Mouse (Mus musculus): Measurements from ENCODE around the gene Gm15217.

The Gm15217 gene

GRCm38 (mm10) chr14:46398091-46398695, 19.0 kb downstream of the Gm15217 start:
- DNase-seq, result peak in 1 of 2 experiments; percentile 37

DNA sequence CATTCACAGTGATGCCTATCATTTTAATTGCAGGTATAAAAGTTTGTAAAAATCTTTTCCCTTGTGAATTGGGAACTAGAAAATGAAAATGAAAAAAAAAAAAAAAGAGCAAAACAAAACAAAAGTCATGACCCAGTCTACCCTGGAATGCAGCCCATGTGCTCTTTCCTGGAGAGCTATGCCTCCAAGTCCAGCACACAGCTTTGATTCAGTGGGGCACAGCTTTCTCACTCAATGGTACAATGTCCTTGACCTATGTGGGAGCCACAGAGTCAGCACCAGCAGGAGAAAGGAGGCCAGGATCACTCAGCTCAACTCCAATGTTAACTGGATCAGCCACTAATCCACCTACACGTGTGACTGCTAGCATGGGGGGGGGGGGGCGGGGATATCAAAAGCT, 20.7 kb downstream of the Gm15217 start:
- DNase-seq, result no peak

GRCm38 (mm10) chr14:46408319-46408718, 29.1 kb downstream of the Gm15217 start:
- no peak for DNase-seq

GRCm38 (mm10) chr14:46409016-46409415, 29.8 kb downstream of the Gm15217 start:
- no peak for DNase-seq

- no peak for DNase-seq
Measured at GRCm38 (mm10) chr14:46410557-46411120, 31.4 kb downstream of the Gm15217 start.

- no peak for DNase-seq
Measured at GRCm38 (mm10) chr14:46412497-46413000, 33.3 kb downstream of the Gm15217 start.

DNA sequence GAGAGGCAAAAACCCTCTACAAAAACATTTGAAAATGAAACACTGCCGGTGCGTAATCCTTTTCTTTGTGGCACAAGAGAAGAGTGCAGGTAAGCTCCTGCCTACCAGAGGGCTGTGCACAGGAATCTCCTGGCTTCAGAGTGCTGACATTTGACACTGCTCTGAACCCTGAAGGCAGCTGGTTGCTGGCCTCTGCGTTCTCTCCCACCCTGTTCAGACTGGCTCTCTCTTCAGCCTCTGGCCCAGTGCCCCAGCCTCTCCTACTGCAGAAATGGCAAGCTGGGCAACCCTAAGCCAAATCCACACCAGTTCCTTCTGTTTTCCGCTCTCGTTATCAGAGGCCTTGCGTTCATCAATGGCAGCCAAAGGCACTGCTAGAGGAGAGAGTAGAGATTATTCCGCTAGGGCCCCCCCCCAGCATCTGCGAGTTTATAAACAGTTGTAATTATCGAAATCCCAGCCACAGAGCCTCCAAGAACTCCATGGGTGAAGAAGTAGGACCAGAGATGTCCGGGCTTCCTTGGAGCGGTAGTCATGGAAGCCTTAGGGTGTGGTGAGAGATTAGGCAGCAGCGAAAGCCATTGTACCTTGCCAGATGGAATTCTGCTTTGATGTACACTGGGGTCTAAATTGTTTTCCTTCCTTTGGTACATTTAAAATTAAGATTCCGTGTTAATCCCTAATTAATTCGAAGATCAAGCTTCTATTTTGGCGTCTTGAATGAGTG, 39.3 kb downstream of the Gm15217 start:
- no peak for DNase-seq

DNA sequence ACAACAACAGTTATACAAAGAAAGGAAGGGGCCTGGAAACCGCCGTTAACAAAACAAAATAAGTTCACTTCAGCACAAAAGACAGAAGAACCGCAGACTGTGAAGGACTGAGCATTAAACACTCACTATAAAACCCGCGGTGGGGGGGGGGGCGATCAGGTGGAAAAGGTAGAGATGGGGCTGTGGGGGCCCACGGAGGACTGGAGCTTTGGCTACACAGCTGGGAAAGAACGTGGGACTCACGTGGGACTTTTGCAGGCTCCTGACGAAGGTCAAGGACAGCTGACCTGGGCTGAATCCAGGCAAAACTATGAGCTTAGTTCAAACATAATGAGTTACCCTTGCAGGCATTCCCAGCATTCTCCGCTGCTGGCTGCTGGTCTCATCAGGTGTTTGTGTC, 40.1 kb downstream of the Gm15217 start:
- peak; percentile 35 to 47 for DNase-seq

DNA sequence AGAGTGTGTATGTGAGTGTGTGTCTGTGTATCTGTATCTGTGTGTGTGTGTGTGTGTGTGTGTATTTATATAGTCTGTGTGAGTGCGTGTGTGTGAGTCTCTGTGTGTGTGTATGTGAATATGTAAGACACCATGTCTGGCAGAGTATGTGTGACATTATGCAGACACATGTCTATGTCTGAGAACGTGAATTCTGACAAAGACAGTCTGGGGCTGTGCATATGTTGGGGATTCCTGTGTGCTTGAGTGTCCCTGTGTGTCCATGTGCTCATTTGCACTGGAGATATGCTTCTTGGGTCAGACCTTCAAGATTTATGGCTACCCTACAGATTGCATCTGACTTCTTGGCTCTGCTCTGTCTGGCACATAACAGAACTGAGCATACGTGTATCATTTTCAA, 42.6 kb downstream of the Gm15217 start:
- no peak for DNase-seq

GRCm38 (mm10) chr14:46427251-46427650, 48.0 kb downstream of the Gm15217 start:
- DNase-seq, result no peak

DNA sequence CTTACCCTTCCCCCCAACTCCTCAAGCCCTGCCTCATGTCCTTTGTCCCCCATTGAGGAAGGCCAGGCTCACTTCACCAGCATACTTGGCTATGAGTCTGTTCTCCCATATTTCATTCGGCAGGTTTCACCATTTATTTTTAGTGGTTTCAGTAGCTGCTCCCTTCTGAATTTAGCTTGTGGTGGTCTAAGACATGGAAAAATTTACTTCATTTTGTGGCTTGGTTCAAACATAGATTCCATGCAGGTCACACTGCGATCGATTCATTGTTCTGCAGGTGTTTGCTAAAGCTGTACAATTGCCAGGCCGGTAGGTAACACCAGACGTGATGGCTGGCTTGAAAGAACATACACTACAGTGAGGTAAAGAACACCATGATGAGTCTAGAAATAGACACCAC, 51.0 kb downstream of the Gm15217 start:
- no peak for DNase-seq
